Mouse (Mus musculus) megakaryocyte progenitor cell, adult 5-6 weeks (primary cell): ENCODE measurements around the gene Msl2. TPM values are rescaled to one million over a fixed set of nuclear protein-coding genes. Genes with fewer than 3 reads are reported as not detected.

Experiments
- ATAC-seq: replicated peaks from 2 replicates; pipeline ENCODE4 v1.8.0; 2016; ENCODE audit warnings: mild to moderate bottlenecking, moderate TSS enrichment, inconsistent platforms; ENCODE audit not compliant: poor library complexity
- total RNA-seq, 2 experiments: library from RNA; stranded (forward) in 1 of 2; stranded (reverse) in 1 of 2; fragments of 157-497, 149-512 nt in 1 of 2; fragments of 200-1000 nt in 1 of 2; gene quantifications; 2 replicates each; pipeline versions ENCODE4 v1.2.3 to v1.2.4; 2015 to 2017

Msl2 gene
- total RNA-seq, 2 experiments from 2014 or later, result 37.1 to 94.2 TPM

DNA sequence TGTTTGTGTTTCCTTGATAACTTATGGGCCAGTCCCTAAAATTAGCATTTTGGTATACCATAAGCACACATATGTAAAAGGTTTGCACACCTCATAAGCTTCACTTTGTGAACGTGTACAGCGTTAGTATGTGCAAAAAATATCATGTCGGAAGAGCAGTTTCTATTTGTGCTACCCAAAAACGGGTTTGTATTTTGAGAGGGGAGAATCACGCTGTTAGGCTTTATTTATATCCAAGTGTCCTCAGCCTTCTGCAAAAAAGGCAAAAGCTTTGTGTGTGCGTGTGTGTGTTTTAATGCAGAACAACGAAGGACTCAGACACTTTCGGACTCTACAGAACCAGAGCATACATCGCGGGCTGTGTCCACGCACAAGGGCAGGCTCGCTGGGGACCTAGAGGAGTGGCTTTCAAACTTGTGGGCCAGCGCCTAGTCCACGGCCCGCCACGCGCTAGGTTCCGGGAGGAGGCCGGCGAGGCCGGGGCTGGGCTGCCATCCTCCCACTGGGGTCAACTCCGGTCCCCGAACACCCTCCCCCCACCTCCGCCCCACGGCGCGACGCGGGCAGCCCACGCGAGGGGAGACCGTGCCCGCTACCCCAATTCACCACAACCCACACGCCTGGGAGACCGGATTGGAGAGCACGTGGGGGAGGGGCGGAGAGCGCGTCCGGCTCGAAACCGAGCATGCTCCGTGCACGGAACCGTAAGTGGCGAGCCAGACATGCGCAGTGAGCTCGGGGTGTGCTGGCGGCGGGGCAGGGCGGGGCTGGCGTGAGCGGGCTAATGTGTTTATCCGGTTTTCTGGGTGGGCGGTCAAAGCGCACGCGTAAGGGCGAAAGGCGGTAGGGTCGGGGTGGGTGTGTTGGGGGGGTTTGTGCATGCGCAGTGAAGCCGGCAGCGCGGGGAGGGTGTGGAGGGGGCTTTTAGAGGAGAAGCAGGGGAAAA is 587 bp upstream of the Msl2 start:
- ATAC-seq, result peak; percentile 66

- ATAC-seq, result peak; percentile 31
Observed at GRCm38 (mm10) chr9:101074332-101075021, 576 bp downstream of the Msl2 start.

- ATAC-seq, result peak; percentile 9
Observed at GRCm38 (mm10) chr9:101075091-101075581, 1.2 kb downstream of the Msl2 start.

DNA sequence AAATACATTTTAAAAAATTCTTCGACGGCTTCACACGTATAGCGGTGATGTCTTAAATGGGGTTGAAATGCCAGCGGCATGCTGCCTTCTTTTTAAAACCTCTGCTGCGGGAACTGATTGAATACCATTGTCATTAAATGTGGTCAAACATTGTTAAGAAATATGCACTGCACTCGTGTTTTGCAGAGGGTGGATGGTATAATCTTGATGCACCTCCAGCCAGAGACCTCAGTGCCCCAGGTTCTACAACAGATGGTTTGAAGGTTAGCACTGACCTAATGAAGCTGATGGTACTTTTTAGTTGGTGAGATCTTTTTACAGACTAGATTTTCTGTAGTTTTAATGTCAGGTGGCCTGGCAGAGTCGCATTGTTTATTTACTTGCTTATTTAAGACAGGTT is 1.8 kb downstream of the Msl2 start:
- ATAC-seq, result no peak

- ATAC-seq, result peak; percentile 7
Observed at GRCm38 (mm10) chr9:101076095-101076875, 2.4 kb downstream of the Msl2 start.

DNA sequence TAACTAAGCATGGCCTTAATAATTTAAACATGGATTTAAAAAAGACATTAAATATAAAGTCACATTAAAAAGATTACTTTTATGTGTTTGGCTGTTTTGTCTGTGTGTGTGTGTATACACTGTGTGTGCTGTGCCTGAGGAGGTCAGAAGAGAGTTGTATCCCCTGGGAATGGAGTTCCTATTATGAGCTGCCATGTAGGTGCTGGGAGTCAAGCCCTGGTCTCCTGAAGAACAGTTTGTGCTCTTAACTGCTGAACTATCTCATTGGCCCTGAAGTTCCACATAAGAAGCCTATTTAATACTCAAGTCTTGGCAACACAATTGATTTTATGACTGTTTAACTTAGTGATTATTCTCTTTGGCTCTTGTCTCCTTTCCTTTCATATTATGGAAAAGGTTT is 3.6 kb downstream of the Msl2 start:
- ATAC-seq, result no peak

DNA sequence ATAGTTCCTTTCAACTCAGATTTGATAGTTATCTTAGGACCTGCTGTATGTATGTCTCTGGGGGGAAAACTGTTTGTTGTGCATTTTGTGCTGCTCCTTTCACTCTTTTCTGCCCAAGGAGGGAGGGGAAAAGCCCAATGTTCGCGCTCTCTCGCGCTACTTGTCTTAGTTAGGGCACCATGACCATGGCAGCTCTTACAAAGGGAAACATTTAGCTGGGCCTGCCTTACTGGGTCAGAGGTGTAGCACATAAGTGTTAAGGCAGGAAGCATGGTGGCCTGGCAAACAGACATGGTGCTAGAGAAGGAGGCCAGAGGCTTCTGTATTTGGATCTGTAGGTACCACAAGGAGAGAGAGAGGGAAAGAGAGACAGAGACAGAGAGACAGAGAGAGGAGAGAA is 4.7 kb downstream of the Msl2 start:
- no peak for ATAC-seq

DNA sequence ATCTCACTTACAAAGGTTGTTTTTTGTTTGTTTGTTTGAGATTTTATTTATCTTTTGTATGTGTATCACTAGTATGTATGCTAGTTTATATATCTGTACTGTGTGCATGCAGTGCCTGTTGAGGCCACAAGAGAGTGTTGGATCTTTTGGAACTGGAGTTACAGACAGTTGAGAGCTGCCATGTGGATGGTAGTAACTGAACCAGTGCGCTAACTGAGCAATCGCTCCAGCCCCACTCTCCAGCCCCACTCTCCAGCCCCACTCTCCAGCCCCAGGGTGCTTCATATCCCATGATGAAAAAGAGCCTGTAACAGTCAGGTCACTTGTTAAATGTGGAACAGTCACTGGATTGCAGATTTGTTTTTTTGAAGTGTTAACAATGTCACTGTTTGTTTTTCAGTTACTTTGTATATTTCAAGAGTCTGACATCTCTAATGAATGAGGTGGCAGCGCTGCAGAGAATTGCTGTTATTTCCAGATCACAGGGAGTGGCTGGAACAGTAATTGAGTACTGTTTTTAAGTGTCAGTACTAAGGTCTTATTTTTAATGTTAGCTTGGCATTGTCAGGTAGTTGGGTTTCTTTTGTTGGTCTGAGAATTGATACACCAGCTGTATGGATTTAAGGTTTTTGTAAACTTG is 6.3 kb downstream of the Msl2 start:
- ATAC-seq, result peak; percentile 25

DNA sequence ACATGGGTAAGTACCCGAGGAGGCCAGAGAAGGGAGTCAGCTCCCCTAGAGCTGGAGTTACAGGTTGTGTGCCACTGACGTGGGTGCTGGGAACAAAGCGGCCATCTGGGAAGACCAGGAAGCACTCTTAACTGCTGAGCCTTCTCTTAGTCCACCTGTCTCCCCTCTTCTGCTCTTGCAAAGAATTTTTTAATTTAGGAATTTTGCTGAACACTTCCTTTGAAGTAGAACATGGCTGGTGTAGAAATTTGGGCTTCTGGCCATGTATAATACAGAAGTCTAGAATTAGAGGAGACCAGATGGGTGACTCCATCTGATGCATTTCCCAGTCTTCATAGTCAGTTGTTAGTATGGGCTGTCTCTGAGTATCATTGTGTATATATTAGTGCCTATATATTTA is 9.8 kb downstream of the Msl2 start:
- no peak for ATAC-seq

- ATAC-seq, result 0 out of 2 replicates have a peak, but pooled peaks have one; percentile 22
Observed at GRCm38 (mm10) chr9:101095425-101095824, 21.5 kb downstream of the Msl2 start.

GRCm38 (mm10) chr9:101096461-101096860 is 22.6 kb downstream of the Msl2 start:
- ATAC-seq, result no peak

DNA sequence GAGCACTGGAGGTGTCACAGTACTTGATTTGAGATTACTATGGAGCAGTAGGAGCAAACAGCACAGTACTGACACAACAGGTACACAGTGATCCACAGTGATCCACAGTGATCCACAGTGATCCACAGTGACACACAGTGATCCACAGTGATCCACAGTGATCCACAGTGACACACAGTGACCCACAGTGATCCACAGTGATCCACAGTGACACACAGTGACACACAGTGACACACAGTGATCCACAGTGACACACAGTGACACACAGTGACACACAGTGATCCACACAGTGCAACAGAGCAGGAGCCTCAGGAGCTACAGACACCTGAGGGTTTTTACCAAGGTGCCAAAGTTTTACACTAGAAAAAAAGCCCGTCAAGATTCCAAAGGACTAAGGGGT is 23.6 kb downstream of the Msl2 start:
- ATAC-seq, result peak; percentile 15; the same call in 1 of the 2 replicates

DNA sequence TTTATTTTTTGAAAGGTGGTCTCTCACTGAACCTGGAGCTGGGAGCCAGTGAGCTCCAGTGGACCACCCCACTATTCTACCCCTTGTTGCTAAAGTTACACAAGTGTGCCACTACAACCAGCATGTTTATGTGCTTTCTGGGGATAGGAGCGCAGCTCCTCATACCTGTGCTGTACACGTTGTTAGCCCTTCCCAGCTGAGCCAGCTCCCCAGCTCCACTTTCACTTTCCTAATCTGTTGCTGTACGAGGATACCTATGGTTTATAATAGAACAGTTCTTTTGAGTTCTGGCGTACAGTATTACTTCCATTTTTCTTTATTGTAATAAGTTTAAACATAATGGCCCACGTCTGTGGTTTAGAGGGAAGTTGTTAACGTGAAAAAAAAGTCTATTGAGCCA is 25.5 kb downstream of the Msl2 start:
- ATAC-seq, result peak; percentile 49

DNA sequence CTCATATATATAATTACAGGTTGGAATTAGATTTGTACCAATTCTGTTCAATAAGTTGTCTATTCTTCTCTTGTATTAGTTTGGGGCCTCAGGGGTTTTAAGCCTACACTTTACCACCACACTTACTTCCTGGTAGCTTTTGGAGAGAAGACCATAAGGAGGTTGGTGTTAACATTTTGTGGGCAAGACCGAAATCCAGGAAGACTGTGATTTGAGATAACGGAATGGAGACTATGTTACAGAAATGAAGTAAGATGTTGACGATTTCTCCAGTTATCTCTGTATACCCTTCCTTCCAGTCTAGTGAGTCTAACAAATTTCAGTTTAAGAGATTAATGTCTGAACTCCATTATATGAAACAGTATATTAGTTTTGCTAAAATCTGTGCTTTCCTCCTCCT is 26.3 kb downstream of the Msl2 start:
- peak; percentile 35; the same call in 1 of the 2 replicates for ATAC-seq

GRCm38 (mm10) chr9:101101547-101101946 is 27.6 kb downstream of the Msl2 start:
- ATAC-seq, result no peak

DNA sequence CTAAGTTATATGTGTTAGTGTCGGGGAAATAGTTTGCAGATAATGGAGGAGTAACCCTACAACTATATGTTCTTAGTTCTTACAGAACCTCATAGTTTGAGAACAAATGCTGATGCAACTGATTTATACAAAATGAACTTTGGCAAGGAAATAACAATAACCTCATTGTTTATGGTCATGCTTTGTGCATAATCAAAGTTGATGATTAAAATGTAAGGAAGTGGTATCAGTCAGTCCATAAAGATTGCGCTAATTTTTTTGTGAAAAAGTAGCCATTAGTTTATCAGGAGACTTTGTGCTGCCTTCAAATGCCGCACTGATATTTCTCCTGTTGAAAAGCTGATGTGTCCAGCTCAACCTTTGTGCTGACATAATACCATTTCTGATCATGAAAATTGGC is 28.4 kb downstream of the Msl2 start:
- ATAC-seq, result no peak

DNA sequence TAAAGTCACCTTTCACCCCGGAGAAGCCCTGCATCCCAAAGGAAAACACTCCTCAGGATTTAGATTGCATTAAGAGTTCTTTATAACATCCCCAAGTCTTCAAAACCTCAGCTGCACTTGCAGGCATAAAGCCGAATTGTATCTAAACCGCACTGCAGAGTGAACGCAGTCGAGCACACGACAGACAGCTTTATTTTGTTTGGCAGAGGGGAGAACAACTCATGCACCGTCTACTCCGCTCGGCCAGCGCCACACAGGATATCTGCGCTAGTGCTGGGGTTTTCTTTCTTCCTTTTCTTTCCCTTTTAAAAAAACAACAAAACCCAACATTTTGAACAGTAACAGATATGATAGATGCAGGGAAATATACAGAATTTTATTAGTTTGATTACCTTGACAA is 31.0 kb downstream of the Msl2 start:
- ATAC-seq, result no peak

DNA sequence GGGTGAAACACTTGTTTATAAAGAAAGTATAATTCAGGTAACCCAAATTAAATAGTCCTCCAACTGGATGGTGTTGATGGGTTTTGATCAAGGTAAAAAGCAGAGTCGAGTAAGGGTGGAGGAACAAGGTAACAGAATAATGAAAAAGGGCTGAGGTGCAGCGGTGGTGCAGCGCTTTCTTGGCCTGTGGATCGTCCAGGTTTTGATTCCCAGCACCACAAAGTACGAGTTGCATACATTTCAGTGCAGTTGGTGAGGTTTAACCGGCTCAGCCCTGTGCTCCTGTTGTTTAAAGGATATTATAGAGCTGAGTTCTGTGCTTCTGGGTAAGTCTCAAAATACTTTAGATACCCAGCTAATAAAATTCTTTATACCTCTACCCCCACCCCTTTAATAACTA is 31.8 kb downstream of the Msl2 start:
- no peak for ATAC-seq

GRCm38 (mm10) chr9:101107386-101107785 is 33.5 kb downstream of the Msl2 start:
- no peak for ATAC-seq

DNA sequence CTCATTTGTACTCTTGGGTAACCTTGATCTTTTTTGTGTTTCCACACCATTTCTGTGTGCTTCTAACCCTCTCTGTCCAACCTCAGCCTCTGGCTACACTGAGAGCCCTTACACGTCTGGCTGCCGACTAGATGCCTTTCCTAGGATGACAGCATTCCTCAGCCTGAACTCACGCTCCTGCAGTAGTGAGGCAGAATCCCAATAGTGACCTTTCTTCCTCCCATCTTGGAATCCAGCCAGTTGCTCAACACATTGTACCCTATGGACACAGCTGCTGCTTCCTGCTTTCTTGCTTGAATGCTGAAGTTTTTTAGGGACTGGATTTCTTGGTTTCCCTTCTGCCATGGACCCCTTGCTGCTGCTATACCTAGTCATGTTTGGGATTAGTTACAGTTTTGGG is 36.1 kb downstream of the Msl2 start:
- ATAC-seq, result no peak

DNA sequence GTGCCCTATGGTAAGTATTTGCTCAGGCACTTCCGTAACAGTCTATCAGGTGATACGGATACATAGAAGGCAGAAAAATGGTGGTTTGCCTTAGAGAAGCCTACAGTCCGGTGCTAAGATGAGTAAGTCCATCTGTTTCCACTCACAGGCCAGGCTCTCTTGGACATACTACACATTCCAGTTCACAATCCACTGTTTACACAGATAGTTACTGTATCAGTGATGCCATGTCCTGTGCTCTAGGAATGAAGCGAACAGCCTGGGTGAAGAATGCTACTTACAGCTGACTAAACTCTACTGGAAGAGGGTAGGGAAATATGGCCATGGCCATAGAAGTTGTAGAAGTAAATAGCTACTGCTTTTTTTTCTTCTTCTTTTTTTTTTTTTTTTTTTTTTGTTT is 39.4 kb downstream of the Msl2 start:
- ATAC-seq, result no peak
